Mouse (Mus musculus): ENCODE results near the gene Elovl2.
"Not testable (repeated sequence)": the region's sequence is repeated elsewhere in the genome, so short reads cannot be mapped to it uniquely, and the experiment has no call there.

Elovl2 gene

DNA sequence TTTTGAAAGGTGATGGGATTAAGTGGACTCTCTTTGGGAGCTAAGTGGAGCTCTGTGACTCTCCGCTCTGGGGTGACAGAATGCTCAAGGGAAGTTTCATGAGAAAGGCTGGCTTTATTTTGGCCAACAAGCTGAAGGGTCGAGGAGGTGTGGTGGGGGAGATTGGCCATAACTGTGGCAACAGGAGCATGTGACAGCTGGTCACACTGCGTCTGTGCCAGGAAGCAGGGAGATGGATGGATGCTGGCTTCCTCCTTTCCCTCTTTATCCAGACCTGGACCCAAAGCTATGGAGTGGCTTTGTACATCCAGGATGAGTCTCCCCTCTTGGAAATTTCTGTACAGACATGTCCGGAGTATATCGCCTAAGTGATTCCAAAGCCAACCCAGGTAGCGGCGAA, 13.0 kb upstream of the Elovl2 start:
- no peak for DNase-seq

DNA sequence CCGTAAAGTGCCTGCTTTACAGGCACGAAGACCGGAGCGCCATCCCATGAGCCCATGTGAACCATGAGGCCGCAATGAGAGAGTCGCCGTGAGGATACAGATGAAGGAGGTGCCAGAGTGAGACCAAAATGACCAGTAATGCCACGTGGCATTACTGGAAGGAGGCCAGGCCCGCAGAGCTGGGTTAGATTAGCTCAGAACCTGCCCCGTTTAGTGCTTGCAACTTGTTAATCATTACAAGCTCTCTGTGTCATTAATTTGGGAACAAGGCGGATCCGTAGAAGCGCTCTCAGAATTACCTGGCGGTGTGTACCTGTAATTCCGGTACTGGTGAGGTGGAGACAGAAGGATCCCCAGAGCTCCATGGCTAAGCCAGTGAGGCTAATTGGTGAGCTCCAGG, 12.0 kb upstream of the Elovl2 start:
- DNase-seq, result no peak

DNA sequence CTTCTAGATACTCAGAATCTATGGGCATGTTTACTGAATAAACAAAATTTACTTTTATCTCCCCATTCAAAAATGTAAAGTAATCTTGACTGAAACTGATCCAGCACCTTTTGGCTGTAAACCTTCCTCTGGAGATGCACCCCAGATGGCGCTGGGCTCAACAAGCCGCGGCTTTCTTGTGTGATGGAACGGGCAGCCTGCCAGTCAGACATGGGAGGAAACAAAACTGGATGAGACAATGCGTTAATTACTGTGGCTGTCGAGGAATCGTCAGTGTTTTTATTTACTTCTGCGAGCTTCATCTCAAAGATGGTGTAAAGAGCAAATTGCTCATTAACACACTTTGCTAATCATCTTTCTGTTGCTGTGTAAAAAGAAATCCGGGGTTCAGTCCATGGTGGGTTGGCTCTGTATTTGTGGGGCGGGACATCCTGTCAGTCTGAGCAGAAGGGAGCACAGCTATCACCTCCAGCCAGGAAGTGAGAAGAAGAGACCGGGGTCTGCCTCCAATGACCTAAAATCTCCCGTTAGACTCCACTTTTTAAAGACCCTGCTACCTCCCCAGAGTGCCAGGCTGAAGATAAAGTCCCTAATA, 11.3 kb upstream of the Elovl2 start:
- no peak for DNase-seq

- DNase-seq, result no peak
These were observed 10.1 kb upstream of the Elovl2 start for GRCm38 (mm10) chr13:41230256-41230655.

GRCm38 (mm10) chr13:41228060-41228459, 7.9 kb upstream of the Elovl2 start:
- DNase-seq, result no peak

DNA sequence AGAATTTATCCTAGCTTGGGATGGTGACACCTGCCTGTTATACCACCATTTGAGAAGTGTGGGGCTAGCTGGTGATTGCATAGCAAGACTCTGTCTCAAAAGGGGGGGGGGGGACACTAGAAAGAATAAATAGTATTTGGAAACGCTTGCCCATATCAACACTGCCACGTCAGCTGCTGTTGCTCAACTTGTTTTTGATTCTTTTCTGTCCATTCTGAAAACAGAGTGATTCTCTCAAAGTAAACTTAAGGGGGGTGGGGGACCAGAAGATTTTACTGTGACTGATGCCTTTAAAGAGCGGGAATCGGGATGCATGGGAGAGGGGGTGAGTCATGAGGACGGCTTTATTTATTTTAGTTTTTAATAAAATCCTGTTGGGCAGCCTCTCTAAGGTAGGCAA, 6.3 kb upstream of the Elovl2 start:
- no peak for DNase-seq

GRCm38 (mm10) chr13:41219687-41220303, 410 bp downstream of the Elovl2 start:
- DNase-seq, result no peak

- no peak for DNase-seq
These were observed 1.1 kb downstream of the Elovl2 start for GRCm38 (mm10) chr13:41219056-41219455.

- DNase-seq, result no peak
These were observed 4.0 kb downstream of the Elovl2 start for GRCm38 (mm10) chr13:41216236-41216635.

GRCm38 (mm10) chr13:41215669-41216068, 4.5 kb downstream of the Elovl2 start:
- no peak for DNase-seq

DNA sequence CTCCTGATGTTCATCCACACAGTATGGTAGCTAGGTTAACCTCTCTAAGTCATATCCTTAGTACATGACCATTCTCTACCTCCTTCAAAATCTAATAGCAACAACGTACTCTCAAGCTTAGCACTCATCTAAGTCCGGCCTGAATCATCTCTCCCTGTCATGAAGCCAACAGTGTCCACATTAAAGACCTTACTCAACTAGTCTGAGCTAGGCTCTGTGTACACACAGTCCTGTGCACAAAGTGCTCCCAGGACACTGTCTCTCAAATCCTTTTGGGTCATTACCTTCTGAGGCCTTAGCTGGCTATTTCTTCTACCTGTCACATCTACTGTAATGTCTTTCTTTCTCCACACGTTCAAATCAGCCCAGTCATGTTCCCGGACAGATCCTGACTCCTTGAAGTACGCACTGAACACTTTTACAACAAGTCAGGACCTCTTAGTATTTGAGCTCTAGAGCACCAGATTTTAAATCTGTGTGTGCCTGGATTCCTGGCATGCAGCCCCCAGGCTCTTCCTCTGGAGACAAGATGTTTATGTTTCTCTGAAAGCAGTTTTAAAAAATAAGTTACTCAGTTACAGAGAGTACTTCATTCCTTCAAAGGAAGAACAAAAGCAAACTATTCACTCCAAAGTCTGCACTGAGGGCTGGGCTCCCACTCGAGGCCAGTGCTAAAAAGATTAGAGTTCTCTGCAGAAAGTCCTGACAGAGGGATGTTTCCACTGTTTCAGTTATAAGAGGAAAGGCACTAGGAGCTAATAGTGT, 7.5 kb downstream of the Elovl2 start:
- DNase-seq, result no peak

DNA sequence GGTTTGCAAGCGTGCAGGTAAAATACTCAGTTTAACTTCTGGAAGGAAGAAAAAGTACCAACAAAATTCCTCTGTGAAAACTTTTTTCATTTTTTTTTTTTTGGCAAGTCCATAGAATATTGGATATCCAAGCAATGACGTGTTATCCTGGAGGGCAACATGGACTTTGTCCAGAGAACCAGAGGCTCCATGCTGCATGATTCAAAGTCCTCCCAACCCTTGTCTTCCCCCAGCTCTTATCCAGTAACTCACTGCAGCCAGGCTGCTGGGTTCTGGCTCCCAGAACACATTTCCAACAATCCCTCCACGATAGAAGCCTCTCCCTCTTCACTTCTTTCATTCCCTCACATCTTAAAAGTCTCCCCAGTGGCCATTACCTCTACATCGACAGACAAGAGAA, 8.9 kb downstream of the Elovl2 start:
- no peak for DNase-seq

DNA sequence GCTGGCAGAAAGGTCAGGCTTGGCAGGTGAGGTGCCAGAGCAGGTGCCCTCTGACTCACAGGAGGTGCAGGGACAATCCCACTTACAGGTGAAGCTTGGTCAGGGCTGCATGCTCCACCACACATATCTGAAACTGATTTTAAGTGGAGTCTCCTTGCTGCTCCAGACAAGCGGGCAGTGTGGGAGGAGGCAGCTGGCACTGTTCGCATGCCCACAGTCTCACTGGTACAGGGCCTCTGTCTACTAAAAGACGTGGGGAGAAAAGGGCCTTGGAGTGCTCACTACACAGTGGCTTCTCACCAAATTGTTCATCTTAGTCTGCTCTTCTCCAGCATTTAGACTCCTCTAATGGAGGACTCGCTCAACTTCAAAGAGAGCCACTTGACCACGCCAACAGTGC, 14.0 kb downstream of the Elovl2 start:
- DNase-seq, result no peak

GRCm38 (mm10) chr13:41205568-41205967, 14.6 kb downstream of the Elovl2 start:
- not testable (repeated sequence) for DNase-seq

DNA sequence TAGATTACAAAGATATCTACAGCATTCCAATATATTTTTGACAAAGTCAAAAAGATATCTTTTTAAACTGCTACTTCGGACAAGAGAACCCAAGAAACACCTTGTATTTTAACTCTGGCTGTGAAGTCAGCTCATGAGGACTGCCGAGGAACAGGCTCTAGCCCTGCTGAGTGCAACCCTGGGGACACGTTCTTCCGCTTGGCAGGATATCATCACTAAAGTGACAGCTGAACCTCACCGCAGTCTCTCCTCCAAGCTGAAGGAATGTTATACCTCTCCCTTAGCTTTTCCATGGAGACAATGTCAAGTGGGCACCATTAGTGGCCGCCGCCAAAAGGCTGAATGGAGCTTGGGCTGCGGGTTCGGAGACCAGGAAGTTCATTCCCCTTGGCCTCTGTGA, 16.5 kb downstream of the Elovl2 start:
- no peak for DNase-seq

GRCm38 (mm10) chr13:41203289-41203688, 16.9 kb downstream of the Elovl2 start:
- no peak for DNase-seq

- no peak for DNase-seq
These were observed 19.3 kb downstream of the Elovl2 start for GRCm38 (mm10) chr13:41200861-41201260.

GRCm38 (mm10) chr13:41195640-41196333, 24.4 kb downstream of the Elovl2 start:
- no peak for DNase-seq

DNA sequence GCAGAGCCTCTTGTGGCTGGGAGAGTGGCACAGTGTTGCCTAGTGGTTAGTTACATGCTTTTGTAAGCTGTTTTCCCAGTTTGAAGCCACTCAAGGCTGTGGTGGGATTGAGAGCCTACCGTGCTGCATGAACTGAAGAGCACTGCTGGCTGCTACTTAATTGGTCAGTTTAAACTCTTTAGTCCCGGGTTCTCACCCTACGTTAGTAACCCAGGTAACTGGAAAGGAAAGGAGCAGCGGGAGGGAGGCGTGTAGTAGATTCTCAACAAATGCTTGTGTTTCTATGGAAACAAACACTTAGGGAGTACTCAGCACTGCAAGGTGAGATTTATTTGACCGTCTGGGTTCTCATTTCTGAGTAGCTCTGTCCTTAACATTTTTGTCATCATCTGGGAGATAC, 32.3 kb downstream of the Elovl2 start:
- DNase-seq, result no peak

GRCm38 (mm10) chr13:41158426-41158825, 61.8 kb downstream of the Elovl2 start:
- no peak for DNase-seq

DNA sequence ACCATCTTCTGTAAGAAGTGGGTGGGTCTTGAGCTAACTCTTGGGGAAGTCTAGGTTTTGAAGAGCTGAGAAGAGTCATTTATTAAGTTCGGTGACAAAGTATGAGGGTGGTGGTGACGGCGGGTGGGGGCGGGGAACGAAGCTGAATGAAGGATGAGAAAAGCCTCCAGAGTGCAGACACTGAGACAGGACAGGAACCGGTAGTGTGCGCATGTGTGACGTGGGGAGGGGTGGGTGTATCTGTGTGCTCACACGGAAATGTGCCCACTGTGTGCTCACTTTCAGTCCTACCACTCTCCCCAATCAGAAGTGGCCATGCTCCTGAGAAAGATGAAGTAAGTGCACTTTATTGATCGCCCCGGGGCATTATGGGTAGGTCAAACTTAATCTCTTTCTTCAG, 67.1 kb downstream of the Elovl2 start:
- DNase-seq, result no peak

GRCm38 (mm10) chr13:41146271-41146670, 73.9 kb downstream of the Elovl2 start:
- peak in 1 of 2 experiments; percentile 61 for DNase-seq

GRCm38 (mm10) chr13:41145433-41145970, 74.7 kb downstream of the Elovl2 start:
- DNase-seq, result no peak
